Mouse (Mus musculus) CH12.LX (cell line): Measurements from ENCODE around the gene Gm4631. TPM values are rescaled to one million over a fixed set of nuclear protein-coding genes. Genes with fewer than 3 reads are reported as not detected.
"Not testable (repeated sequence)": the region's sequence is repeated elsewhere in the genome, so short reads cannot be mapped to it uniquely, and the experiment has no call there.

Experiments used
- DNase-seq: peaks from one replicate; pipeline ENCODE4 v3.0.0-alpha.2; 2013; ENCODE audit errors: extremely low read depth
- H3K27ac ChIP-seq: 2 replicates; pipeline ENCODE4 v1.5.1; 2012; ENCODE audit warnings: low read depth, mild to moderate bottlenecking, control low read depth, moderate library complexity; ENCODE audit not compliant: insufficient read depth
- H3K27me3 ChIP-seq: replicated peaks from 2 replicates; pipeline ENCODE3; 2012; ENCODE audit warnings: inconsistent platforms
- H3K36me3 ChIP-seq, 2 experiments: replicated peaks in 1 of 2; 2 replicates each; pipeline versions ENCODE3 to v1.6.1; 2012; ENCODE audit warnings: inconsistent platforms in 1 of 2, low read length in 1 of 2, mild to moderate bottlenecking in 1 of 2, mixed read lengths in 1 of 2, moderate library complexity in 1 of 2; ENCODE audit not compliant: control insufficient read depth in 1 of 2, insufficient read depth in 1 of 2
- H3K4me1 ChIP-seq, 2 experiments: 2 replicates each; pipeline ENCODE4 v1.6.1; 2012; ENCODE audit warnings: inconsistent platforms in 1 of 2, moderate library complexity in 1 of 2; ENCODE audit not compliant: insufficient read depth in 2 of 2, control insufficient read depth in 1 of 2
- H3K4me2 ChIP-seq: 2 replicates; pipeline ENCODE4 v1.6.1; 2012; ENCODE audit warnings: low read depth, mild to moderate bottlenecking, control low read depth; ENCODE audit not compliant: poor library complexity, insufficient read depth, severe bottlenecking
- H3K4me3 ChIP-seq, 3 experiments: fragments of 150-350 bp in 1 of 3; sonication (generic) in 1 of 3; replicated peaks in 1 of 3; 2 replicates each; pipeline versions ENCODE3 to v1.5.1; 2011 to 2012; ENCODE audit warnings: low read depth in 2 of 3, low read length in 2 of 3, mild to moderate bottlenecking in 2 of 3, moderate library complexity in 2 of 3, control low read depth in 1 of 3, improper control_type of control experiment in 1 of 3, inconsistent platforms in 1 of 3, mixed read lengths in 1 of 3; ENCODE audit not compliant: poor library complexity in 1 of 3
- H3K79me2 ChIP-seq: replicated peaks from 2 replicates; pipeline ENCODE4 v1.6.1; 2012; ENCODE audit warnings: mild to moderate bottlenecking, moderate library complexity; ENCODE audit not compliant: control insufficient read depth, poor library complexity, insufficient read depth, severe bottlenecking; ENCODE audit errors: extremely low read depth
- H3K9ac ChIP-seq: 2 replicates; pipeline ENCODE4 v1.6.1; 2012; ENCODE audit warnings: low read depth, mild to moderate bottlenecking, control low read depth, moderate library complexity; ENCODE audit not compliant: insufficient read depth
- H3K9me3 ChIP-seq: replicated peaks from 2 replicates; pipeline ENCODE3; 2012; ENCODE audit warnings: low read length, inconsistent platforms, mixed read lengths
- dilution Hi-C: fragments of 300-500 bp; cut with MboI; formaldehyde crosslinking; loops from 2 replicates; pipeline ENCODE4 v1.14.3; 2020; ENCODE audit warnings: low sequenced_read_pairs; ENCODE audit not compliant: extremely low pct_unique_long_range_greater_than_20kb, extremely low pct_ligation_motif_present
- in situ Hi-C: fragments of 300-500 bp; cut with MboI; formaldehyde crosslinking; loops from 3 replicates; pipeline ENCODE4 v1.14.3; 2019; ENCODE audit warnings: low sequenced_read_pairs, low pct_ligation_motif_present, low pct_unique_long_range_greater_than_20kb, mixed read lengths
- polyA plus RNA-seq: library from polyadenylated mRNA; unstranded; fragments of >175 nt; gene quantifications from 2 replicates; pipeline ENCODE4 v1.2.1, GENCODE M21; 2012; ENCODE audit warnings: low read depth; ENCODE audit not compliant: insufficient read length
- total RNA-seq, 2 experiments: library from RNA; depleted of rRNA; stranded (reverse); fragments of 300-350 nt in 1 of 2; fragments of >200 nt in 1 of 2; gene quantifications; 2 replicates each; pipeline ENCODE4 v1.2.3; 2012 to 2014

Gm4631 gene
- 11.5 and 13.3 TPM in 2 replicates for total RNA-seq (2012; rRNA removed)
- total RNA-seq (2014; rRNA removed): 21.4 and 24.8 TPM in 2 replicates
- 22.8 and 23.8 TPM in 2 replicates for polyA plus RNA-seq

GRCm38 (mm10) chr2:175338097-175338496 is at the start of gene Gm4631:
Gm4631 (minus strand) TSS chr2:175338197.
- in situ Hi-C loops, H3K79me2 ChIP-seq, H3K4me1 ChIP-seq, H3K9ac ChIP-seq, H3K4me3 ChIP-seq, H3K27me3 ChIP-seq, dilution Hi-C loops, H3K4me2 ChIP-seq, DNase-seq, H3K27ac ChIP-seq, H3K36me3 ChIP-seq, H3K9me3 ChIP-seq: not testable (repeated sequence)

GRCm38 (mm10) chr2:175372136-175372535 is 34.1 kb upstream of the Gm4631 start, which contains the start of gene Zfp968:
Zfp968 (plus strand) TSS chr2:175372436.
- DNase-seq, in situ Hi-C loops, H3K79me2 ChIP-seq, H3K4me3 ChIP-seq, H3K9ac ChIP-seq, H3K4me1 ChIP-seq, H3K4me2 ChIP-seq, H3K9me3 ChIP-seq, H3K27me3 ChIP-seq, dilution Hi-C loops, H3K27ac ChIP-seq, H3K36me3 ChIP-seq: not testable (repeated sequence)

GRCm38 (mm10) chr2:175274825-175275224 is 63.2 kb downstream of the Gm4631 start, which contains the start of gene Gm14440:
Gm14440 (plus strand) TSS chr2:175275125.
- H3K4me2 ChIP-seq, H3K4me1 ChIP-seq, H3K27ac ChIP-seq, H3K36me3 ChIP-seq, H3K27me3 ChIP-seq, in situ Hi-C loops, H3K9ac ChIP-seq, H3K4me3 ChIP-seq, H3K79me2 ChIP-seq, H3K9me3 ChIP-seq, DNase-seq, dilution Hi-C loops: not testable (repeated sequence)

Other genes with a start within 250 kb of the Gm4631 start
- 6.5 and 6.9 TPM in 2 replicates for gene Gm14399, start 196.2 kb downstream of the Gm4631 start, total RNA-seq (2012; rRNA removed)
- 16.5 and 18.3 TPM in 2 replicates for gene Gm14399, start 196.2 kb downstream of the Gm4631 start, total RNA-seq (2014; rRNA removed)
- 6.6 and 6.7 TPM in 2 replicates for gene Gm14399, start 196.2 kb downstream of the Gm4631 start, polyA plus RNA-seq
- gene Gm14443, start 162.3 kb downstream of the Gm4631 start, total RNA-seq (2012; rRNA removed): 2.9 and 3.1 TPM in 2 replicates
- 2.7 and 3.0 TPM in 2 replicates for gene Gm14443, start 162.3 kb downstream of the Gm4631 start, total RNA-seq (2014; rRNA removed)
- 1.9 and 2.0 TPM in 2 replicates for gene Gm14443, start 162.3 kb downstream of the Gm4631 start, polyA plus RNA-seq
- gene Gm14391, start 131.3 kb downstream of the Gm4631 start, total RNA-seq (2012; rRNA removed): 13.4 and 13.5 TPM in 2 replicates
- gene Gm14391, start 131.3 kb downstream of the Gm4631 start, total RNA-seq (2014; rRNA removed): 14.3 and 15.4 TPM in 2 replicates
- 11.3 and 15.2 TPM in 2 replicates for gene Gm14391, start 131.3 kb downstream of the Gm4631 start, polyA plus RNA-seq
- not detected in 2 replicates for gene Gm14440, start 63.1 kb downstream of the Gm4631 start, total RNA-seq (2012; rRNA removed)
- 3.4 TPM in 1 of 2 replicates, not detected in the other for gene Gm14440, start 63.1 kb downstream of the Gm4631 start, total RNA-seq (2014; rRNA removed)
- 3.6 and 4.0 TPM in 2 replicates for gene Gm14440, start 63.1 kb downstream of the Gm4631 start, polyA plus RNA-seq
- 2.9 and 3.1 TPM in 2 replicates for gene Zfp968, start 34.2 kb upstream of the Gm4631 start, total RNA-seq (2012; rRNA removed)
- 8.0 and 9.0 TPM in 2 replicates for gene Zfp968, start 34.2 kb upstream of the Gm4631 start, total RNA-seq (2014; rRNA removed)
- gene Zfp968, start 34.2 kb upstream of the Gm4631 start, polyA plus RNA-seq: 1.3 and 1.5 TPM in 2 replicates
- gene Gm4724, start 97.6 kb upstream of the Gm4631 start, total RNA-seq (2012; rRNA removed): 6.4 and 8.7 TPM in 2 replicates
- gene Gm4724, start 97.6 kb upstream of the Gm4631 start, total RNA-seq (2014; rRNA removed): 10.9 and 12.0 TPM in 2 replicates
- gene Gm4724, start 97.6 kb upstream of the Gm4631 start, polyA plus RNA-seq: 0.87 and 5.1 TPM in 2 replicates
- 3.1 and 3.7 TPM in 2 replicates for gene Zfp965, start 131.8 kb upstream of the Gm4631 start, total RNA-seq (2012; rRNA removed)
- gene Zfp965, start 131.8 kb upstream of the Gm4631 start, total RNA-seq (2014; rRNA removed): 12.1 and 12.3 TPM in 2 replicates
- 5.5 and 6.9 TPM in 2 replicates for gene Zfp965, start 131.8 kb upstream of the Gm4631 start, polyA plus RNA-seq